Mouse (Mus musculus): ENCODE results near the gene Hapln2.

The Hapln2 gene

DNA sequence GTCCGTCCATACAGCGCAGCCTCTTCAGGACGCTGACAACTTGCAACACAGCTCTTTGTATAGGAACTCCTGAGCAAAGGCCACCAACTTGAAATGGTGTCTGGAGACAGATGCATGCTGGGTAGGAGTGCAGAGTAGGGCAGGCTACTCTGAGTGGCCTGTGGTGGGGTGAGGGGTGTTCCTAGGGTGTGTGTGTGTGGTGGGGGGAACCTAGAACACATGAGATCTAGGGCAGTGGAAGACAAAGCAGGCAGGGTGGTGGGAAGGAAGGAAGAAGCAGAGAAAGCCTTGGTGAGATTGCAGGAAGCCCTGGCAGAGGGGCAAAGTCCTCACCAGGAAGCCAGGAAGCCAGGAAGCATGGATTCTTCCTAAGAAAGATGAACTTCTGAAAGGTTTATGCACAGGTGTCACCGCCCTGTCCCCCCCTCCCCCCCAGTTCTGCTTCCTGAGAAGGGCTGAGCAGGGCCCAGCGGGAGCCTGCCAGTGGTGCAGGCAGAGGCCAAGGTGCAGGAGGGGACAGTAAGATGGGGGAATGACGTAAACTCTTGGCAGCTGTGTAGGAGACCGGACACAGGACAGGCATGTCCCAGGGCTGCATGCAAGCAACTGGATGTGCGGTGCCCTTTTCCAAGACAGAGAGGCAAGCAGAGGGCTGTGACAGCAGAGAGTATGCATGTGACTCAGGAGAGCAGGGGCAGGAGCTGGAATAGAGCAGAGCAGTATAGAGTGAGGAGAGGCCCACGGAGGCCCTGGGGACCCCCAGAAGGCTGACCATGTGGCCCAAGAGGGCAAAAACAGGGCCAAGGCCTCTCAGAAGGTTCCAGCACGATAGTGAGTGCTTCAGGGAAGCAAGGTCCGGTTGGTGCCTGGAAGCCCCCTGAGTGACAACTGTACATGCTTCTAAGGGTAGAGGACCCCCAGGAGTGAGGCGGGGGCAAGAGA is 45.2 kb downstream of the Hapln2 start:
- no peak for DNase-seq (ENCODE audit: low spot score in 2 of 2)

DNA sequence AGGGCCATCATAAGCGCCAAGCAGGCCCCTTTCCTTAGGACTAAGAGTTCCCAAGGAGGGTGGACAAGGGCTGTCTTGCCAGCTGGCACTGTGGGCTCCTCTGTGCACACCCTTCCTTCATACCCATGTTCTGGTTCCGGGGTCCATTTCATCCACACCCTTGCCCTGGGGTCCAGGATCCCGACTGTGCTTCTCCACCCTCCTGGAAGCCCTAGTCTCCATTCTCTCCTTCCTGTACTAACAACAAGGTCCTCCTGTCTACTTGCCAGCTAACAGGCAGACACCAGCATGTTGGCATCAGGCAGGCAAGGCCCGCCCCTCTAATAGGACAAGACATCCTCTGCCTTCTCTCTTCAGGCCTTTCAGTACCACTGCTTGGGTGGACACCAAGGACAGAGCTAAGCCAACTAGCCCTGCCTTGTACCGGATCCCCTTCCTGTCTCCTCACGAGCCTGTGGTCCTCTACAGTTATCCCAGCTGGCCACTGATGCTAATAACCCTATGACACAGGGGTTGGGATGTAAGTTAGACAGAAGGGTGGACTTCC is 46.1 kb downstream of the Hapln2 start:
- DNase-seq (ENCODE audit: low spot score in 2 of 2): no peak

DNA sequence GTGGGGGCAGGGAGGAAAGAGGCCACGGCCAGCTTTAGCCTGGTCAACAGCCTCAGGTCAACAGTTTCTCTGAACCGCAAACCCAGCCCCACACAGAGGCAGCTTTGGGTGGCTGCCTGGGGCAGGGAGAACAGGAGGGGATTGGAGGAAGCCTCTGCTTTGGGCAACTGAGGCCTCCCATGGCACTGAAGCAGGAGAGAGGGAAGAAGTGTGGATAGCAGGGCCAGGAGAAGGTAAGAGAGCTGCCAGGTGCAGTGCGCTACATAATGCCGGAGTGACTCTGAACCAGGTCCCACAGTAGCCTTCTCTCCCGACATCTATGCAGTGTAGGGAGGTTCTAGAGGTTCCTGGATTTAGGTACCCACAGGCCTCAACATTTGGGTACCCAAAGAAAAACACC is 46.7 kb downstream of the Hapln2 start:
- no peak for DNase-seq (ENCODE audit: low spot score in 2 of 2)

DNA sequence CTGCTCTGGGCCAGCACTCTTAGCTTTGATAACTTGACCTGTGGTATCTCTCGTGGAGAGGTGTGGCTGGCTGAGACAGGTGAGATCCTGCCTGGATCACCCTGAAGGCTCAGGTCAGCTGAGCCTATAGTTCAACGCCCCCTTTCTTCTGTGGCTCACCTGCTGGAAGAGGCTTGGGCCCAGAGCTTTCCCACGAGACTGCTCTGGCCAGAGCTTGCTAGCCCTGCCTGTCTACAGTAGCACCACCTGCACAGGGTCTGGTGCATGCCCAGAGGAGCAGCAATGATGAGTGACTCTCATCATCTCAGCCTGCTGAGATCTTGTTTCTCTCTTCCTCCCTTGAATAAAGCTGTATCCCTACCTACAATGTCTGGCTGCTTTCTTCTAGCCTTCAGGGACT is 47.3 kb downstream of the Hapln2 start:
- no peak for DNase-seq (ENCODE audit: low spot score in 2 of 2)

DNA sequence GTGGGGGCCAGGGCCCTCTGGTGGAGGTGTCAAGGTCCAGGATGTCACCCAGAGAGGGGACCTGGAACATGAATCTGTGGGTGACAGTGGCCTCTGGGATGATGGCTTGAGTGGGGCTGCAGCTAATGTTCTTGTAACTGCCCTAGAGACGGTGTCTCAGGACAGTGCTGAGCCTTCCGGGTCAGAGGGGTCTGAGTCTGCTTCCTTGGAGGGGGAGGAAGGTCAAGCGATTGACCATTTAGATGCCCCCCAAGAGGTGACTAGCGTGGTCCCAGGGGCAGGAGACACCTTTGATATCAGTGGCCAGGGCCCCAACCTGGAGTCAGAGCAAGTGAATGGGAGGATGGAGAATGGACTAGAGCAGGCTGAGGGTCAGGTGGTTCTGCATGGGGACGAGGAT is 47.9 kb downstream of the Hapln2 start:
- no peak for DNase-seq (ENCODE audit: low spot score in 2 of 2)

DNA sequence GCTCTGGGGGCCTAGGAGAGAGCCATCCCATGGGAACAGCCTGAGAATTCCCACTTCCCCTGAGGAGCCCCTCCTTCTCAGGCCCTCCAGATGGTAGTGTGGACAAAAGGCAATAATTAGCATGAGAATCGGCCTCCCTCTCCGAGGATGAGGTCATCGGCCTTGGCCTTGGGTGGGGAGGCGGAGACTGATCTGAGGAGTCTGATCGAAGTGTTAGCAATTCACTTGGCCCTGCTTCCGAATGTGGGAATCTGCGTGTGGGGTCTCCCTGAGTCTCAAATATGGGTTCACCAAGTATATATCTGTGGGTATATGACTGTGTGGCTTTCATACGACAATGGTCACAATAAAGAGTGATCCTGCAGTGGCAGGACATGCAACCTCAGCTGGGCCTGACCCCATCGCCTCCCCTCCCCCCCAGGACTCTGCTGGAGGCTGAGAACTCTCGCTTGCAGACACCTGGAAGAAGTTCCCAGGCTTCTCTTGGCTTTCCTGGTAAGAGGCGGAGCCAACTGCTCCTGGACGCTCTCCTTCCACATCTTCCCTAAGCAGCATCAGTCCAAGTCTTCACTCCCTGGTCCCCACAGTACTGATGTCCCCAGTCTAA is 52.9 kb downstream of the Hapln2 start:
- no peak for DNase-seq (ENCODE audit: low spot score in 2 of 2)

DNA sequence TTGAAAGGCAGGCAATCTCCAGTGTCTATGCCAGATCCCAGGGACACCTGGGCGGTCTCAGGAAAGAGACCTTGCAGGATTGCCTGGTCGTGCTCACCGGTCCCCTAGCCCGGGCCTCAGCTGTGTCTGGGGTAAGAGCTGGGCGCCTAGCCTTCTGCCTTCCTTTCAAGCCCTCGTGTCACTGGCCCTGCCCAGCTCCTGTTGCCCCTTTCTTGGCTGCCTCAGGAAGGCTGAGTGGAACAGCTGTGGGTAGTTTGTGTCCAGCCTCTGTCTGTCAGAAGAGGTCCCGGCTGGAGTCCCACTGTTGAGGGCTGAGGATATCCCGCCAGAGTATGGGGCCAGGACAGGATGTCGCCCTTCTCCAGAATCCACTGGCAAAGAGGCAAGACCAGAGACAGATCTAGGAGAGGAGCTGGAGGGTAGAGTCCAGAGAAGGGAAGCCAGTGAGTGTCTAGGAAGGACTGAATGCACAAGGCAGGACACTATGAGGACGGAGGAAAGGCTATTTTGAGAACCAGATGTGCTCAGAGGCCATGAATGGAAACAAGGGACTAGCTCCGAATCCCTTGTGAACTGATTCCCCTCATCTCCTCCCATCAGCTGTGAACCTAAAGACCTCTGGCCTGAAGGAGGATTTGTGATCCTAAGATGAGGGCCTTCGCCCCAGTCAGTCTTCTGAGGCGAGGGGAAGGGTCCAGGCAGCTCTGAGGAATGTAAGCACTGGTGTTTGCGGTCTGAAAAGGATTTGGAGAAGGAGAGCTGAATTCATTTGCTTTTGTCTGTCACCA is 53.6 kb downstream of the Hapln2 start:
- no peak for DNase-seq (ENCODE audit: low spot score in 2 of 2)

DNA sequence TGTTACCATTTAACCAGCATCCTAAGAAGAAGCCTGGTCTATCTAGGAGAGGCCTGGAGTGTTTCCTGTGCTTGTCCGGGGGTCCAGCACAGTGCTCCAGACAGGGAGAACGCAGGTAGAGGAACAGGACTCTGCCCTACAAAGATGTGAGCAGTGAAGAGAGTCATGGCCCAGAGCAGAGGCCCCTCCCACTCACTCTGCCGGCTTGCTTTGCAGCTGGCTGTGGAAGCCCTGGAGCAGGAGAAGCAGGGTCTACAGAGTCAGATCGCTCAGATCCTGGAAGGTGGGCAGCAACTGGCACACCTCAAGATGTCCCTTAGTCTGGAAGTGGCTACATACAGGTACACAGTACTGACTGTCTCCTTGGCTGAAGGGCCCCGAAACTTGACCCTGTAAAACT is 54.6 kb downstream of the Hapln2 start:
- DNase-seq (ENCODE audit: low spot score in 2 of 2): no peak

DNA sequence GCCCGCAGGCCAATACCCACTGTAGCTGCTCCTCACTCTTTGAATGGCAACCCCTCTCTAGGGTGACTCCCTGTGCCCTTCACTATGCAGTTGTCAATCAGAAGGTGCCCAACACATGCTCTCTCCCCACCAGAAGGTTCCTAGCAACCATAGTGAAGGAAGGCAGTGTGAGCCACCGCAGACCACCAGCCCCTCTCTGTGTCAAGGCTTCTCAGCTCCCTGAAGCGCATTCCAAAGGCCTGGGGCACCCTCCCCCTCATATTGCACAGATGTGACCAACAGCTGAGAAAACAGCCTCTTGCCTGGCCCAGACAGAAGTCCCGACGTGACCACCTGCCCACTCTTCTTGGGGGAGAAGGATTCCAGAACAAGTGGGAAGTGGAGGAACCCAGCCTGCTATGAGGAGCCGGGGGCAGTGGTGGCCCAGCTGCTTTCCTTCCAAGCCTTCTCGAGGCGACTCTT is 55.1 kb downstream of the Hapln2 start:
- DNase-seq (ENCODE audit: low spot score in 2 of 2): no peak

All from frontal cortex, postnatal 14 days (tissue).